Mouse (Mus musculus): ENCODE results near the gene Tbc1d14. TPM values are rescaled to one million over a fixed set of nuclear protein-coding genes. Genes with fewer than 3 reads are reported as not detected.

Gene Tbc1d14
- total RNA-seq, 2 experiments from 2014 or later = 8.1 to 11.3 TPM

DNA sequence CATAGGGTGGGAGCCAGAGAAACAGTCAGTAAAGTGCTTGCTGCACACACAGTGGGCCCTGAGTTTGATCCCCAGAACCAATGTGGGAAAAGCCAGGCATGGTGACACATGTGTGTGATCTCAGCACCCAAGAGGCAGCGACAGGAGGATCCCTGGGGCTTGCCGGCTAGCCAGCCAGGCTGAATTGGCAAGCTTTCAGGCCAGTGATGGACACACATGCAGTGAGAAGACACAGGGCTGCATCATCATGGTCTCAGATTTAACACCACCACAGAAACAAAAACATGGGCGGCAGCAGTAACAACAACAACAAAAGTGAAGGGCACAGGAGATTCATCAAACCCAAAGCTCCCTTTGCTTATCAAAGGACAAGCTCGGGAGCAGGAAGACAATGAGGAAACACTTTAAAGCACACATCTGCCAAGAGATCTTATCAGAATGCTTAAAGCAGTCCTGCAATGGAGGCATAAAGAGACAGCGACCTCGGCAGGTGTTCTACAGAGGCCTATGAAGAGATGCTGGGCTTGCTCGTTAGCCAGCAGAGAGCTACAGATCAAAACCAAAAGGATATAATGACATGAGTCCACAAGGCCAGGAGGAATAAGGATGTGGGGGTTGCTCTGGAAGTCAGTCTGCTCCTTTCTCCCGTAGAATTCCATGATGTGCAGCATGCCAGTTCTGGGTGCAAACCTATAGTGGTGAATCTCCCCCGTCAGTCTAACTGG, 146.7 kb downstream of the Tbc1d14 start:
- no peak for ATAC-seq (replicated peaks; ENCODE audit: low FRiP score, poor library complexity, severe bottlenecking)

DNA sequence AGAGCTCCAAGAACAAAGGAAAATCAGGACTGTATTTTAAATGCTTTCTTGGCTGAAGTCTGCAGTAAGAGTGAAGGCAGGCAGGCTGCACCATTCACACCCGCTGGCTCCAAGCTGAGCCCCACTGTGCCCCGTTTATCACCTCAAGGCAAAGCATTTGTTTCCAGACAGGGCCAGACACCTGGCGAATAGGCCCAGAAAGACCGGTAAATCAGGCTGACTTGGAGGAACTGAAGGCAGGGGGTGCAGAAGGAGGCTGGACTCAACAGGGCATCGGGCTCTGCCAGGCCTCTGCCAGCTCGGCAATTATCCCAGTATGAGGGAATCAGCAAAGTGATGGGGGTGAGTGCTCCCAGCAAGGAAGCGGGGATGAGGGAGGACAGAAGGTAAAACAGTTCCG, 148.0 kb downstream of the Tbc1d14 start:
- ATAC-seq (replicated peaks; ENCODE audit: low FRiP score, poor library complexity, severe bottlenecking) = no peak

DNA sequence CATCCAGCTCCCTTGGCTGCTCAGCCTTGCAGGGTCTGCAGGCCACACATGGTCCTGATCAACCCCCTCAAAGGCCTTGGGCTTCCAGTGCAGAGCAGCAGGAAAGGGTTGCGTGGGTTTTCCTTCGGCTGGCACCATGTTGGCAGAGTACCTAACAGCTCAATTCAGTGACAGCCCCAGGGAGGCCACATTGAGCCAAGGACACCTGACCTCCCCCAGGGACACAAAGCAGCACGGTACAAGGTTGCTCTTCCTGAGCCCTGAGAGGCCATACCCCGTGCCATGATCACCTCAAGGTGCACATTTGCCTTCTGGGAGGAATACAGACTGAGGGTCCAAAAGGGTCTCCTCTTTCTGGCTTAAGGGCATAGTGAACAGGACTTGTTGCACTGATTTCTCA, 148.5 kb downstream of the Tbc1d14 start:
- ATAC-seq (replicated peaks; ENCODE audit: low FRiP score, poor library complexity, severe bottlenecking) = no peak

DNA sequence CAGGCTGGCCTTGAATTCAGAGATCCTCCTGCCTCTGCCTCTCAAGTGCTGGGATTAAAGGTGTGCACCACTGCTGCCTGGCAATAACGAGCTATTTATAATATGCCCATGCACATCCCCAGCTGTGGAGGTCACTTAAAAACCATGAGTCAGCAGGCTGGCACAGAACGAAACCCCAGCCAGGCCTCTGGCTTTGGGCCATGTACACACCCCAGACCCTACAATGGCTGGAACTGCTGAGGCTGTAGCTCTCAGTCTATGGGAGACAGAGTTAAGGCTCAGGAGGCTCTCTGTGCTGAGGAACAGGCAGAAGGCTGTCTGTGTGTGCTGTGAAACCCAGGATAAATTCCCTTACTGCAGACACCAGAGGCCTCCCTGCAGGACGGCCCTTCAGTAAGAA, 152.3 kb downstream of the Tbc1d14 start:
- no peak for ATAC-seq (replicated peaks; ENCODE audit: low FRiP score, poor library complexity, severe bottlenecking)

Other genes starting within 250 kb of the Tbc1d14 start
- not detected in 2 replicates for gene Sorcs2, start 195.1 kb downstream of the Tbc1d14 start, total RNA-seq (2015; ENCODE audit: low replicate concordance)
- not detected in 2 replicates for gene Sorcs2, start 195.1 kb downstream of the Tbc1d14 start, total RNA-seq (2017; ENCODE audit: low replicate concordance)
- gene Grpel1, start 128.3 kb downstream of the Tbc1d14 start, total RNA-seq (2015; ENCODE audit: low replicate concordance) = 8.2 and 8.5 TPM in 2 replicates
- gene Grpel1, start 128.3 kb downstream of the Tbc1d14 start, total RNA-seq (2017; ENCODE audit: low replicate concordance) = 10.6 and 12.4 TPM in 2 replicates
- 4.8 and 6.5 TPM in 2 replicates for gene Tada2b, start 109.0 kb downstream of the Tbc1d14 start, total RNA-seq (2015; ENCODE audit: low replicate concordance)
- gene Tada2b, start 109.0 kb downstream of the Tbc1d14 start, total RNA-seq (2017; ENCODE audit: low replicate concordance) = 2.3 and 9.6 TPM in 2 replicates
- gene Ccdc96, start 108.7 kb downstream of the Tbc1d14 start, total RNA-seq (2015; ENCODE audit: low replicate concordance) = not detected in 2 replicates
- 0.84 TPM in 1 of 2 replicates, not detected in the other for gene Ccdc96, start 108.7 kb downstream of the Tbc1d14 start, total RNA-seq (2017; ENCODE audit: low replicate concordance)
- 121 and 122 TPM in 2 replicates for gene D5Ertd579e, start 102.7 kb upstream of the Tbc1d14 start, total RNA-seq (2015; ENCODE audit: low replicate concordance)
- gene D5Ertd579e, start 102.7 kb upstream of the Tbc1d14 start, total RNA-seq (2017; ENCODE audit: low replicate concordance) = 221 and 226 TPM in 2 replicates
- 2.3 TPM in 2 replicates for gene Bloc1s4, start 155.4 kb upstream of the Tbc1d14 start, total RNA-seq (2015; ENCODE audit: low replicate concordance)
- gene Bloc1s4, start 155.4 kb upstream of the Tbc1d14 start, total RNA-seq (2017; ENCODE audit: low replicate concordance) = 8.3 and 10.0 TPM in 2 replicates
- 59.8 and 66.9 TPM in 2 replicates for gene Mrfap1, start 203.5 kb upstream of the Tbc1d14 start, total RNA-seq (2015; ENCODE audit: low replicate concordance)
- 68.3 and 88.4 TPM in 2 replicates for gene Mrfap1, start 203.5 kb upstream of the Tbc1d14 start, total RNA-seq (2017; ENCODE audit: low replicate concordance)
- gene Man2b2, start 237.4 kb upstream of the Tbc1d14 start, total RNA-seq (2015; ENCODE audit: low replicate concordance) = 5.2 and 12.3 TPM in 2 replicates
- gene Man2b2, start 237.4 kb upstream of the Tbc1d14 start, total RNA-seq (2017; ENCODE audit: low replicate concordance) = 3.1 and 3.7 TPM in 2 replicates

All from erythroblast, adult 5-6 weeks (primary cell).